16 mouse cellular contexts compared by ENCODE assay signal in genomic region chr7:143557616-143558015, GRCm38 (mm10). TPM values are rescaled to one million over a fixed set of nuclear protein-coding genes. Genes with fewer than 3 reads are reported as not detected.
DNase-seq lines count a peak whose midpoint lies in the region; ATAC-seq and TF ChIP-seq lines count a peak whose summit lies in the region.
"Had no signal": no experiment of that assay in that cellular context is flagged by ENCODE, and none has a peak within 500 bp of the region (broad histone marks: within the 10 kb centered on the region; RNA-seq: fewer than 3 reads in every experiment).

No protein-coding gene starts in this region.

- no peak for ATAC-seq in midbrain, embryonic 11.5 days (ENCODE audit: low FRiP score)
- ATAC-seq in hindbrain, embryonic 16.5 days = peak; percentile 61; the same call in 1 of the 2 replicates

- no peaks in the 10 kb centered on the region for H3K79me2 ChIP-seq in myocyte (ENCODE audit: control insufficient read depth, insufficient read depth)

- no peak overlapping the region for H3K4me3 ChIP-seq in gastrocnemius, adult 2 months
- H3K4me3 ChIP-seq in midbrain, embryonic 11.5 days (ENCODE audit: low read depth, low read length) = no peak overlapping the region
- H3K4me3 ChIP-seq in midbrain, embryonic 10.5 days = no peak overlapping the region
- no peak overlapping the region for H3K4me3 ChIP-seq in hindbrain, embryonic 16.5 days (ENCODE audit: low read length)
- H3K4me3 ChIP-seq in myocyte = no peak overlapping the region
- H3K4me3 ChIP-seq: embryonic facial prominence, embryonic 12.5 days; limb, embryonic 15.5 days had no signal

- no peaks in the 10 kb centered on the region for H3K9me3 ChIP-seq in midbrain, embryonic 11.5 days (ENCODE audit: control insufficient read depth, low read length)
- no peaks in the 10 kb centered on the region for H3K9me3 ChIP-seq in midbrain, embryonic 10.5 days (replicated peaks)
- no peaks in the 10 kb centered on the region for H3K9me3 ChIP-seq in hindbrain, embryonic 16.5 days (ENCODE audit: control insufficient read depth, low read length)
- H3K9me3 ChIP-seq: embryonic facial prominence, embryonic 12.5 days; limb, embryonic 15.5 days had no signal

- H3K9ac ChIP-seq in midbrain, embryonic 11.5 days (ENCODE audit: low read length) = no peak overlapping the region
- H3K9ac ChIP-seq in hindbrain, embryonic 16.5 days (ENCODE audit: low read depth, low read length) = no peak overlapping the region; the same call in 1 of the 2 replicates
- H3K9ac ChIP-seq: embryonic facial prominence, embryonic 12.5 days; limb, embryonic 15.5 days had no signal

- intact Hi-C loops in gastrocnemius, adult 2 months (cut with DNase I) = no loop called here

- TF ChIP-seq CTCF in gastrocnemius, adult 2 months (IDR thresholded peaks at IDR 0.05) = no peak

- no peaks in the 10 kb centered on the region for H3K27me3 ChIP-seq in midbrain, embryonic 11.5 days (ENCODE audit: control insufficient read depth, insufficient read depth, low read length)
- H3K27me3 ChIP-seq in midbrain, embryonic 10.5 days (ENCODE audit: low read depth, poor library complexity, severe bottlenecking) = no peaks in the 10 kb centered on the region
- no peaks in the 10 kb centered on the region for H3K27me3 ChIP-seq in hindbrain, embryonic 16.5 days (replicated peaks; ENCODE audit: control insufficient read depth, insufficient read depth, low read length)
- H3K27me3 ChIP-seq in myocyte (ENCODE audit: control insufficient read depth, insufficient read depth, insufficient read length) = no peaks in the 10 kb centered on the region
- H3K27me3 ChIP-seq: embryonic facial prominence, embryonic 12.5 days; limb, embryonic 15.5 days had no signal

- no peak overlapping the region for H3K4me2 ChIP-seq in midbrain, embryonic 11.5 days
- H3K4me2 ChIP-seq in hindbrain, embryonic 16.5 days (ENCODE audit: low read length) = no peak overlapping the region
- no peak overlapping the region for H3K4me2 ChIP-seq in myocyte (ENCODE audit: low read depth)
- H3K4me2 ChIP-seq: embryonic facial prominence, embryonic 12.5 days; limb, embryonic 15.5 days had no signal

- H3K36me3 ChIP-seq in midbrain, embryonic 11.5 days (ENCODE audit: control insufficient read depth, insufficient read depth, low read length) = peaks cover 23% of the 10 kb centered on the region
- peaks cover 96% of the 10 kb centered on the region for H3K36me3 ChIP-seq in midbrain, embryonic 10.5 days
- peaks cover 26% of the 10 kb centered on the region for H3K36me3 ChIP-seq in hindbrain, embryonic 16.5 days (ENCODE audit: control insufficient read depth, insufficient read depth, low read length)
- H3K36me3 ChIP-seq in myocyte (ENCODE audit: control insufficient read depth, insufficient read depth) = peaks cover 78% of the 10 kb centered on the region

- no peak overlapping the region for H3ac ChIP-seq in myocyte (ENCODE audit: control insufficient read depth, insufficient read length)

- H3K27ac ChIP-seq in gastrocnemius, adult 2 months = peak overlapping the region; percentile 49
- H3K27ac ChIP-seq in midbrain, embryonic 11.5 days (ENCODE audit: low read depth, low read length) = no peak overlapping the region
- H3K27ac ChIP-seq in midbrain, embryonic 10.5 days (replicated peaks) = no peak overlapping the region
- H3K27ac ChIP-seq in hindbrain, embryonic 16.5 days (ENCODE audit: low read depth, low read length) = peak overlapping the region; percentile 72
- H3K27ac ChIP-seq: embryonic facial prominence, embryonic 12.5 days; limb, embryonic 15.5 days; stomach, postnatal 0 days had no signal

- WGBS in midbrain, embryonic 11.5 days = 99% methylated on average over 7 of the region's 7 CpGs
- 97% methylated on average over 7 of the region's 7 CpGs for WGBS in midbrain, embryonic 10.5 days
- 75% methylated on average over 7 of the region's 7 CpGs for WGBS in hindbrain, embryonic 16.5 days

- TF ChIP-seq POLR2A in myocyte (IDR thresholded peaks at IDR 0.05; ENCODE audit: insufficient read length, low read depth) = no peak

- DNase-seq in gastrocnemius, adult 2 months = no peak
- DNase-seq in gastrocnemius, postnatal 25 days = no peak
- DNase-seq in midbrain, embryonic 11.5 days (ENCODE audit: low spot score, missing footprints) = peak; percentile 45
- DNase-seq in midbrain, embryonic 10.5 days (ENCODE audit: low spot score) = no peak
- no peak for DNase-seq in embryo, embryonic 11 days
- no peak for DNase-seq in frontal cortex, postnatal 25 days (ENCODE audit: low spot score in 2 of 2)
- DNase-seq: thymus, postnatal 25 days had no signal

- no peaks in the 10 kb centered on the region for H3K4me1 ChIP-seq in midbrain, embryonic 11.5 days (ENCODE audit: control insufficient read depth, insufficient read depth, low read length)
- H3K4me1 ChIP-seq in midbrain, embryonic 10.5 days = no peaks in the 10 kb centered on the region
- H3K4me1 ChIP-seq in hindbrain, embryonic 16.5 days (ENCODE audit: control insufficient read depth, insufficient read depth, low read depth, low read length) = peaks cover 3% of the 10 kb centered on the region; the same call in 1 of the 2 replicates
- H3K4me1 ChIP-seq: embryonic facial prominence, embryonic 12.5 days; limb, embryonic 15.5 days had no signal

TF ChIP-seq in myocyte, 11 proteins besides CTCF, POLR2A, EP300 and RAD21:
- TF ChIP-seq CEBPB (IDR thresholded peaks at IDR 0.05; ENCODE audit: insufficient read depth, poor library complexity, severe bottlenecking) (no peak), MYOG (IDR thresholded peaks at IDR 0.05; ENCODE audit: control insufficient read depth in 1 of 3, insufficient read depth in 1 of 3, insufficient read length in 2 of 3, low read depth in 2 of 3) (no peak), REST (IDR thresholded peaks at IDR 0.05; ENCODE audit: insufficient read depth, insufficient read length) (no peak), MYOD1 (IDR thresholded peaks at IDR 0.05; ENCODE audit: control insufficient read depth in 1 of 3, insufficient read length in 2 of 3, low read depth in 2 of 3) (peak in 1 of 3 experiments; percentile 20), POLR2AphosphoS2 (IDR thresholded peaks at IDR 0.05; ENCODE audit: insufficient read length, low read depth) (peak; percentile 57), USF1 (IDR thresholded peaks at IDR 0.05; ENCODE audit: low read depth) (no peak)
TF ChIP-seq in myocyte: peak in this region for 2.

RNA-seq across cellular contexts. Expression of gene Nap1l4, which starts 8.7 kb away (rescaled TPM):
- 100 to 1,000 TPM; 188 to 209 TPM for total RNA-seq in gastrocnemius, adult 2 months (2021)
- 100 to 1,000 TPM; 167 to 174 TPM for total RNA-seq in gastrocnemius, postnatal 25 days (2021)
- polyA plus RNA-seq in midbrain, embryonic 11.5 days (2014; fragmentation: Nextera tagmentation; extraction: Ambion mirVana) = 190 and 194 TPM in 2 replicates
- 382 and 401 TPM in 2 replicates for polyA plus RNA-seq in midbrain, embryonic 10.5 days (2016; fragmentation: Nextera tagmentation; extraction: Ambion mirVana)
- 323 and 328 TPM in 2 replicates for polyA plus RNA-seq in hindbrain, embryonic 16.5 days (2015; fragmentation: Nextera tagmentation; extraction: Ambion mirVana)
- polyA plus RNA-seq in myocyte (2012; fragmentation: generic; extraction: Trizol) = 101 TPM

RNA-seq across cellular contexts. Expression of gene Cars, which starts 42.3 kb away (rescaled TPM):
- total RNA-seq in gastrocnemius, adult 2 months (2021) = 10 to 100 TPM; 37.2 to 42.3 TPM
- total RNA-seq in gastrocnemius, postnatal 25 days (2021) = 10 to 100 TPM; 32.7 to 32.9 TPM
- polyA plus RNA-seq in midbrain, embryonic 11.5 days (2014; fragmentation: Nextera tagmentation; extraction: Ambion mirVana) = 68.9 and 75.7 TPM in 2 replicates
- 82.0 and 86.7 TPM in 2 replicates for polyA plus RNA-seq in midbrain, embryonic 10.5 days (2016; fragmentation: Nextera tagmentation; extraction: Ambion mirVana)
- 71.6 and 73.9 TPM in 2 replicates for polyA plus RNA-seq in hindbrain, embryonic 16.5 days (2015; fragmentation: Nextera tagmentation; extraction: Ambion mirVana)
- 237 TPM for polyA plus RNA-seq in myocyte (2012; fragmentation: generic; extraction: Trizol)

RNA-seq across cellular contexts. Expression of gene Phlda2, which starts 54.7 kb away (rescaled TPM):
- total RNA-seq in gastrocnemius, adult 2 months (2021) = not detected
- total RNA-seq in gastrocnemius, postnatal 25 days (2021) = not detected
- polyA plus RNA-seq in midbrain, embryonic 11.5 days (2014; fragmentation: Nextera tagmentation; extraction: Ambion mirVana) = 0.37 and 0.54 TPM in 2 replicates
- 0.43 and 0.96 TPM in 2 replicates for polyA plus RNA-seq in midbrain, embryonic 10.5 days (2016; fragmentation: Nextera tagmentation; extraction: Ambion mirVana)
- 0.56 and 0.57 TPM in 2 replicates for polyA plus RNA-seq in hindbrain, embryonic 16.5 days (2015; fragmentation: Nextera tagmentation; extraction: Ambion mirVana)
- polyA plus RNA-seq in myocyte (2012; fragmentation: generic; extraction: Trizol) = not detected
- total RNA-seq: gastrocnemius, adult 18-20 months; heart, adult 8-10 months; heart, postnatal 25 days; left cerebral cortex, adult 18-20 months had no signal

Comparison
In these comparisons a context has a peak if more than half of its experiments do, and no peak if none do; other contexts are left out.
1. H3K27ac ChIP-seq: peak in gastrocnemius, adult 2 months (single experiment) and hindbrain, embryonic 16.5 days (single experiment); none in midbrain, embryonic 11.5 days (single experiment) and midbrain, embryonic 10.5 days (single experiment).